Mouse (Mus musculus) gastrocnemius, postnatal 14 days (tissue): ENCODE results near the gene Alg11. TPM values are rescaled to one million over a fixed set of nuclear protein-coding genes. Genes with fewer than 3 reads are reported as not detected.

Source experiments
- DNase-seq: peaks from one replicate; pipeline ENCODE4 v3.0.0; 2021; ENCODE audit warnings: mixed read lengths
- intact Hi-C: fragments of 180-260 bp; cut with DNase I; formaldehyde crosslinking; loops from one replicate; pipeline ENCODE4 v1.15.1; 2025; ENCODE audit warnings: low total_unique reads
- total RNA-seq, 2 experiments: library from RNA; stranded (reverse); gene quantifications; 2 replicates each; pipeline ENCODE4 v1.2.3; 2021

The Alg11 gene
- total RNA-seq, 2 experiments from 2014 or later = 6.0 to 6.2 TPM

DNA sequence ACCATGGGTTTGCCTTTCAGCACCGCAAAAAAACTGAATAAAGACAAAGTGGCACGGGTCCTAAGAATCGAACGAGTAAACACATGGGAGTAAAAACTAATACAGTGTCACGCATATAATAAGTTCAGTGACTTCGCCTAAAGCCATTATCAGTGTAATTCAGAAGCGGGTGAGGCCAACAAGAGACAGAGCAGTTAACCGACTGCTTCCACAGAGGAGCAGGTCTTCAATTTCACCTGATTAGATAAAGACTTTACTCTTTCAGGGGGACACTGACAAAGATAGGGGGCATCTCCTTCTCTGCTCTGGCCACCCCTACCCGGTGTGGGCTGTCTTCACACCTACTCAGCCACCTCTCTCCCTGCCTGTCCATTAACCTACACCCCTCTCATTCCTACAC is 2.2 kb upstream of the Alg11 start:
- intact Hi-C loops = loop anchor here (10.0 kb wide), 1 partner anchor 126 kb away; the partner anchor contains the start of gene Ckap2
- DNase-seq = no peak

GRCm38 (mm10) chr8:22059153-22059738 is 1.3 kb upstream of the Alg11 start:
- intact Hi-C loops = loop anchor here (10.0 kb wide), 1 partner anchor 126 kb away; the partner anchor contains the start of gene Ckap2
- no peak for DNase-seq

DNA sequence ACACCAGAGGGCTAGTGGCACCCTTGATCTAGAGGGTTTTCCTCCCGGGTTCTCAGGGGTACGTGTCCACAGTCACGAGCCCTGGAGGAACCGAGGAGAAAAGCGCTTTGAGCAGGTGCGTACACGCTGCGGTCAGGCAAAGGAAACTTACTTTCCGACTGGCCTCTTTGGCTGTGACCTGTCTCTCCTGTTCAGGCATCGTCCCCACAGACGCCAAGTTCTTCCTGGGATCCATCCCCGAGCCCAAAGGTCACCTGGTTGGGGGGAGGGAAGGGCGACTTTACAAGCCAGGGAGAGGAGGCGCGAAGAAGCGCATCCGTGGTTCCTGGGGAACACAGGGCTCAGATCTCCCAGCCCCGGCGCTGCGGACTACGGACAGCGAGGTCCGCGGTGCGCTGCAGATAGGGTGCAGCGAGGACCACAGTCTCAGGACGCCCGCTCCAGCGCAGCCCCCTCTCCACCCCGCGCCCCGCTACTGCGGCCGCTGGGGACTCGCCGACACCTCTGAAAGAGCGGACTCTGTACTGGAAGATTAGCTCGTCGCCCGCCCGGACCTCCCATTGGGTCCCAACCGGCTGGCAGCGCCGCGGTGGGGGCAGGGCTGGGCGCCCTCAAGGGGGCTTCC is 588 bp upstream of the Alg11 start, which contains the start of gene Atp7b:
Atp7b (minus strand) TSS at position 485 of the 625 bp plus-strand sequence.
- no peak for DNase-seq

GRCm38 (mm10) chr8:22061126-22061525 is 605 bp downstream of the Alg11 start:
- DNase-seq = no peak
- intact Hi-C loops = no loop called here

More for the DNA sequence above, 588 bp upstream of the Alg11 start, which contains the start of gene Atp7b:
- intact Hi-C loops = loop anchor here (10.0 kb wide), 1 partner anchor 125 kb away; the partner anchor contains the start of gene Ckap2

DNA sequence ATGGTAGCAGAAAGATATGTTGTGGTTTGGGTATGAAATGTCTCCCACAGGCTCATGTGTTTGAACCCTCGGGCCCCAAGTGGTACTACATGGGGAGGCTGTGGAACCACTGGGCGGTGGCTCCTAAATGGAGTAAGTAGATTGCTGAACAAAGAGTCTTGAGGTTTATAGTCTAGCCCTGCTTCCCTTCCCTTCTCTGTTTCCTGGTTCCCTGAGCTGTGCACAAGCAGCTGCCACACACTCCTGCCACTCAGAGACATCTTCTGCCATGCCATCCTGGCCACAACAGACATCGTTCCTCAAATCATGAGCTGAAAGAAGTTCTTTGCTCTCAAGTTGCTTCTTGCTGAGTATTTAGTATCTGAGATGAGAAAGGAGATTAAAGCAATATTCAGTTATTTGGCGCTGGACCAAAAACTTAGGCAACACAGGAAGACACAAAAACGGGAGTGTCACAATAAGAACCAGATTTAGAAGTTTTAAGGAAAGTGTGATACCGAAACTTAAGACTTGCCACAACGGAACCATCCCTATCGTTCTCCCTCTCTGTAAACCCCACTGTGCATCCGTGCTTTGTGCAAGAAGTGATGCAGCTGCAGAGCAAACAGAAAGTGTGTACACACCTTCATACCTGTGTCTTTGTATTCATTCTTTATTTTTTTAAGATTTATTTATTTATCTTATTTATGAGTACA is 18.9 kb downstream of the Alg11 start:
- no peak for DNase-seq

GRCm38 (mm10) chr8:22089226-22089625 is 28.7 kb downstream of the Alg11 start:
- no peak for DNase-seq
- intact Hi-C loops = no loop called here

More for the DNA sequence above, 18.9 kb downstream of the Alg11 start:
- intact Hi-C loops = no loop called here

DNA sequence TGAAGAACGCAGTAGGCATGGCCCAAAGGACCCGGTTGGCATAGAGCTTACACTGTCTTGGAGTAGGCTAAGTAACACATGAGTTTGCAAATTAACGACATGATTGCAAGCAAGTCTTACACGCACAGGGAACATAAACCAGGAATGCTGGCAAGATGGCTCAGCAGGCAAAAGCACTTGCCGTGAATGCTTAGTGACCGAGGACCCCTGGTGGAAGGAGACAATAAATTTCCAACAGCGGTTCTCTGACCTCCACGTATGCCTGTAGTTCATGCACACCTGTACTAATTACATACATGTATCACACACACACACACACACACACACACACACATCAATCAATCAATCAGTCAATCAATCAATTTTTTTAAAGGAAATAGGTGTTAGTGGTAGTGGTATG is 31.0 kb downstream of the Alg11 start:
- DNase-seq = no peak
- intact Hi-C loops = no loop called here

DNA sequence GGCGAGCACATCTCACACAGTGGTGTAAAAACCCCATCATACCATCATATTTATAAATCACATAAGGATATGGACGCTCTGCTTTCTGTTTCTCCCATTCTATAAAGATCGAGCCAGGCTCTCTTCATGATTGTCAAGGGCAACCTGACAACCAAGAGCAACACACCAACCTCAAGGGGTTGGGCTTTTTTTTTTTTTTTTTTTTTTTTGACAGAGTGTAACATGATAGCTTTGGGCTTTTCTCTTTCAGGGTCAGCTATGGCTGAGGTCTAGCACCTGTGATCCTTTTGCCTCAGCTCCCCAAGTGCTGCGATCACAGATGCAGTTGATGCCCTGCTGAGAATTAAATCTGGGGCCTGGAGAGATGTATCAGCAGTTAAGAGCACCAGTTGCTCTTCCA is 46.5 kb downstream of the Alg11 start:
- intact Hi-C loops = no loop called here
- no peak for DNase-seq

Other genes starting within 250 kb of the Alg11 start
- not detected for gene Defb50, start 237.2 kb upstream of the Alg11 start, total RNA-seq
- gene Defb2, start 220.8 kb upstream of the Alg11 start, total RNA-seq = not detected
- not detected for gene Defb10, start 201.8 kb upstream of the Alg11 start, total RNA-seq
- gene Defb9, start 175.3 kb upstream of the Alg11 start, total RNA-seq = not detected
- not detected for gene Defb11, start 154.3 kb upstream of the Alg11 start, total RNA-seq
- gene Defb15, start 128.0 kb upstream of the Alg11 start, total RNA-seq = not detected
- gene Defb35, start 122.4 kb upstream of the Alg11 start, total RNA-seq = not detected
- gene Defb13, start 114.0 kb upstream of the Alg11 start, total RNA-seq = not detected
- gene Fam90a1a, start 102.0 kb upstream of the Alg11 start, total RNA-seq = not detected
- gene Ccdc70, start 90.9 kb upstream of the Alg11 start, total RNA-seq = not detected
- under 1 TPM; 0.04 to 0.06 TPM for gene Atp7b, start 416 bp upstream of the Alg11 start, total RNA-seq
- not detected for gene Nek5, start 64.3 kb downstream of the Alg11 start, total RNA-seq
- gene Nek3, start 105.7 kb downstream of the Alg11 start, total RNA-seq = 1 to 10 TPM; 2.5 to 3.6 TPM
- gene Ckap2, start 125.1 kb downstream of the Alg11 start, total RNA-seq = 1 to 10 TPM; 2.9 to 3.2 TPM
- 10 to 100 TPM; 27.3 to 27.4 TPM for gene Vps36, start 132.1 kb downstream of the Alg11 start, total RNA-seq
- 1 to 10 TPM; 4.1 to 4.2 TPM for gene Thsd1, start 166.6 kb downstream of the Alg11 start, total RNA-seq
- gene Tpte, start 222.7 kb downstream of the Alg11 start, total RNA-seq = not detected